Mouse (Mus musculus): ENCODE measurements around the gene Cmtm7. TPM values are rescaled to one million over a fixed set of nuclear protein-coding genes. Genes with fewer than 3 reads are reported as not detected.

Gene Cmtm7
- polyA plus RNA-seq, 1 experiment from 2014 or later, result 84.6 TPM

GRCm38 (mm10) chr9:114716677-114717331 is 64.9 kb downstream of the Cmtm7 start:
- no peaks in the 10 kb centered on the region for H3K9me3 ChIP-seq (ENCODE audit: control insufficient read depth, low read length)
- no peak overlapping the region for H3K27ac ChIP-seq (replicated peaks; ENCODE audit: low read depth, low read length)
- 81% methylated on average over 18 of the region's 18 CpGs for WGBS
- no peak overlapping the region for H3K4me2 ChIP-seq (ENCODE audit: low read depth, severe bottlenecking)
- ATAC-seq (ENCODE audit: insufficient number of reproducible peaks, low FRiP score, low TSS enrichment, low read depth) (no peak), DNase-seq (ENCODE audit: low spot score) (no peak)
- H3K9ac ChIP-seq (ENCODE audit: low read length), result no peak overlapping the region
- peaks cover 25% of the 10 kb centered on the region; the same call in 1 of the 2 replicates for H3K36me3 ChIP-seq (ENCODE audit: control insufficient read depth, insufficient read depth, low read length)
- H3K4me1 ChIP-seq (ENCODE audit: control insufficient read depth, insufficient read depth, low read length), result no peaks in the 10 kb centered on the region
- no peaks in the 10 kb centered on the region for H3K27me3 ChIP-seq (ENCODE audit: control insufficient read depth, insufficient read depth, low read length)
- H3K4me3 ChIP-seq (ENCODE audit: low read depth, low read length), result no peak overlapping the region

- Histone ChIP-seq H3K4me3 (ENCODE audit: low read depth, low read length) (no peak overlapping the region), H3K36me3 (ENCODE audit: control insufficient read depth, insufficient read depth, low read length) (peaks cover 13% of the 10 kb centered on the region; the same call in 1 of the 2 replicates), H3K4me2 (ENCODE audit: low read depth, severe bottlenecking) (no peak overlapping the region), H3K4me1 (ENCODE audit: control insufficient read depth, insufficient read depth, low read length) (no peaks in the 10 kb centered on the region), H3K9ac (ENCODE audit: low read length) (no peak overlapping the region), H3K27me3 (ENCODE audit: control insufficient read depth, insufficient read depth, low read length) (no peaks in the 10 kb centered on the region), H3K27ac (replicated peaks; ENCODE audit: low read depth, low read length) (no peak overlapping the region), H3K9me3 (ENCODE audit: control insufficient read depth, low read length) (no peaks in the 10 kb centered on the region)
- WGBS, result 95% methylated on average over 7 of the region's 7 CpGs
- DNase-seq (ENCODE audit: low spot score) (no peak), ATAC-seq (ENCODE audit: insufficient number of reproducible peaks, low FRiP score, low TSS enrichment, low read depth) (no peak)
Measured at GRCm38 (mm10) chr9:114713481-114713880, 68.2 kb downstream of the Cmtm7 start.

- 84% methylated on average over 7 of the region's 7 CpGs for WGBS
- Histone ChIP-seq H3K9me3 (ENCODE audit: control insufficient read depth, low read length) (no peaks in the 10 kb centered on the region), H3K27ac (replicated peaks; ENCODE audit: low read depth, low read length) (no peak overlapping the region), H3K4me2 (ENCODE audit: low read depth, severe bottlenecking) (no peak overlapping the region), H3K9ac (ENCODE audit: low read length) (no peak overlapping the region), H3K36me3 (ENCODE audit: control insufficient read depth, insufficient read depth, low read length) (peaks cover 12% of the 10 kb centered on the region; the same call in 1 of the 2 replicates), H3K27me3 (ENCODE audit: control insufficient read depth, insufficient read depth, low read length) (no peaks in the 10 kb centered on the region), H3K4me1 (ENCODE audit: control insufficient read depth, insufficient read depth, low read length) (no peaks in the 10 kb centered on the region), H3K4me3 (ENCODE audit: low read depth, low read length) (no peak overlapping the region)
- ATAC-seq (ENCODE audit: insufficient number of reproducible peaks, low FRiP score, low TSS enrichment, low read depth), result no peak
- DNase-seq (ENCODE audit: low spot score), result peak; percentile 43
Measured at GRCm38 (mm10) chr9:114710345-114710744, 71.3 kb downstream of the Cmtm7 start.

- no peak for ATAC-seq (ENCODE audit: insufficient number of reproducible peaks, low FRiP score, low TSS enrichment, low read depth)
- Histone ChIP-seq H3K9ac (ENCODE audit: low read length) (no peak overlapping the region), H3K4me1 (ENCODE audit: control insufficient read depth, insufficient read depth, low read length) (no peaks in the 10 kb centered on the region), H3K4me3 (ENCODE audit: low read depth, low read length) (no peak overlapping the region), H3K36me3 (ENCODE audit: control insufficient read depth, insufficient read depth, low read length) (peaks cover 6% of the 10 kb centered on the region; the same call in 1 of the 2 replicates), H3K27ac (replicated peaks; ENCODE audit: low read depth, low read length) (no peak overlapping the region), H3K9me3 (ENCODE audit: control insufficient read depth, low read length) (no peaks in the 10 kb centered on the region), H3K4me2 (ENCODE audit: low read depth, severe bottlenecking) (no peak overlapping the region), H3K27me3 (ENCODE audit: control insufficient read depth, insufficient read depth, low read length) (no peaks in the 10 kb centered on the region)
- 98% methylated on average over 4 of the region's 4 CpGs for WGBS
- DNase-seq (ENCODE audit: low spot score), result no peak
Measured at GRCm38 (mm10) chr9:114707805-114708204, 73.9 kb downstream of the Cmtm7 start.

Other genes starting within 250 kb of the Cmtm7 start
- gene Trim71, start 217.5 kb downstream of the Cmtm7 start, polyA plus RNA-seq (2014; fragmentation: Nextera tagmentation; extraction: Ambion mirVana), result 3.7 and 4.0 TPM in 2 replicates
- 71.8 and 80.7 TPM in 2 replicates for gene Cnot10, start 141.7 kb downstream of the Cmtm7 start, polyA plus RNA-seq (2014; fragmentation: Nextera tagmentation; extraction: Ambion mirVana)
- gene Dync1li1, start 93.1 kb downstream of the Cmtm7 start, polyA plus RNA-seq (2014; fragmentation: Nextera tagmentation; extraction: Ambion mirVana), result 62.1 and 65.6 TPM in 2 replicates
- 24.0 and 24.9 TPM in 2 replicates for gene Cmtm6, start 50.7 kb downstream of the Cmtm7 start, polyA plus RNA-seq (2014; fragmentation: Nextera tagmentation; extraction: Ambion mirVana)
- gene Cmtm8, start 62.3 kb upstream of the Cmtm7 start, polyA plus RNA-seq (2014; fragmentation: Nextera tagmentation; extraction: Ambion mirVana), result 17.3 and 17.6 TPM in 2 replicates
- gene Gpd1l, start 152.1 kb upstream of the Cmtm7 start, polyA plus RNA-seq (2014; fragmentation: Nextera tagmentation; extraction: Ambion mirVana), result 6.7 and 7.8 TPM in 2 replicates
- gene Osbpl10, start 196.7 kb upstream of the Cmtm7 start, polyA plus RNA-seq (2014; fragmentation: Nextera tagmentation; extraction: Ambion mirVana), result 1.3 and 1.4 TPM in 2 replicates
- gene Rps27rt, start 200.9 kb upstream of the Cmtm7 start, polyA plus RNA-seq (2014; fragmentation: Nextera tagmentation; extraction: Ambion mirVana), result 365 and 432 TPM in 2 replicates

Data from limb, embryonic 11.5 days (tissue).